ENCODE assay signal across 8 mouse cellular contexts in genomic region chr13:59011530-59011903, GRCm38 (mm10).
DNase-seq lines count a peak whose midpoint lies in the region; ATAC-seq lines count a peak whose summit lies in the region.

No protein-coding gene starts in this region.

- no peak overlapping the region for H3K27ac ChIP-seq in embryonic facial prominence, embryonic 13.5 days
- peak overlapping the region; percentile 84 for H3K27ac ChIP-seq in midbrain, embryonic 10.5 days (replicated peaks)

- intact Hi-C loops in left cerebral cortex, postnatal 4 days (cut with DNase I): no loop called here

- H3K9me3 ChIP-seq in embryonic facial prominence, embryonic 13.5 days: no peaks in the 10 kb centered on the region
- H3K9me3 ChIP-seq in midbrain, embryonic 10.5 days (replicated peaks): no peaks in the 10 kb centered on the region

- H3K36me3 ChIP-seq in embryonic facial prominence, embryonic 13.5 days: no peaks in the 10 kb centered on the region
- H3K36me3 ChIP-seq in midbrain, embryonic 10.5 days: no peaks in the 10 kb centered on the region

- H3K4me2 ChIP-seq in embryonic facial prominence, embryonic 13.5 days: peak overlapping the region; percentile 58

- H3K4me1 ChIP-seq in embryonic facial prominence, embryonic 13.5 days: peaks cover 32% of the 10 kb centered on the region
- H3K4me1 ChIP-seq in midbrain, embryonic 10.5 days: peaks cover 21% of the 10 kb centered on the region

- ATAC-seq in embryonic facial prominence, embryonic 13.5 days (ENCODE audit: insufficient number of reproducible peaks, insufficient read depth, low FRiP score, low TSS enrichment, low read depth): peak; percentile 85
- no peak for ATAC-seq in megakaryocyte-erythroid progenitor cell, adult 5-6 weeks (replicated peaks; ENCODE audit: low FRiP score, low TSS enrichment, poor library complexity, severe bottlenecking)

- 3% methylated on average over 15 of the region's 15 CpGs for WGBS in embryonic facial prominence, embryonic 13.5 days
- WGBS in midbrain, embryonic 10.5 days: 1% methylated on average over 15 of the region's 15 CpGs

- H3K9ac ChIP-seq in embryonic facial prominence, embryonic 13.5 days: peak overlapping the region; percentile 49; the same call in 1 of the 2 replicates

- no peaks in the 10 kb centered on the region for H3K27me3 ChIP-seq in embryonic facial prominence, embryonic 13.5 days
- H3K27me3 ChIP-seq in midbrain, embryonic 10.5 days (ENCODE audit: low read depth, poor library complexity, severe bottlenecking): peaks cover 30% of the 10 kb centered on the region

- H3K4me3 ChIP-seq in embryonic facial prominence, embryonic 13.5 days: peak overlapping the region; percentile 27
- peak overlapping the region; percentile 53 for H3K4me3 ChIP-seq in midbrain, embryonic 10.5 days

- peak; percentile 94 for DNase-seq in brain, adult 2 months (ENCODE audit: low read depth, low spot score)
- peak; percentile 70 for DNase-seq in heart, adult 8-10 months (ENCODE audit: low spot score)
- DNase-seq in kidney, adult 8-10 months: peak; percentile 64 to 76
- DNase-seq in left cerebral cortex, postnatal 4 days: peak; percentile 78
- DNase-seq in midbrain, embryonic 10.5 days (ENCODE audit: low spot score): peak; percentile 79
- peak; percentile 73 for DNase-seq in skeletal muscle tissue, adult 2 months (ENCODE audit: low read depth, low spot score)
